Mouse (Mus musculus) midbrain, postnatal 0 days (tissue): ENCODE data around the gene Gm39566. TPM values are rescaled to one million over a fixed set of nuclear protein-coding genes. Genes with fewer than 3 reads are reported as not detected.

Experiments
- ATAC-seq: fragments of 200-750 bp; cut with Nextera tagmentation; 2 replicates; pipeline ENCODE4 v1.8.0; 2017; ENCODE audit warnings: moderate number of reproducible peaks, mild to moderate bottlenecking, moderate TSS enrichment, moderate library complexity; ENCODE audit not compliant: low FRiP score
- DNase-seq: peaks from one replicate; pipeline ENCODE4 v3.0.0-alpha.2; 2015; ENCODE audit warnings: low spot score
- H3K27ac ChIP-seq: fragments of 300-500 bp; sonication (generic); 2 replicates; pipeline ENCODE4 v1.5.1; 2014; ENCODE audit warnings: low read depth, mild to moderate bottlenecking, low read length, mixed read lengths
- H3K27me3 ChIP-seq: fragments of 300-500 bp; sonication (generic); 2 replicates; pipeline ENCODE4 v1.6.1; 2014; ENCODE audit warnings: low read length, control low read depth, mixed read lengths; ENCODE audit not compliant: insufficient read depth
- H3K36me3 ChIP-seq: fragments of 300-500 bp; sonication (generic); 2 replicates; pipeline ENCODE4 v1.6.1; 2014; ENCODE audit warnings: low read length, control low read depth, mixed read lengths; ENCODE audit not compliant: insufficient read depth
- H3K4me1 ChIP-seq: fragments of 300-500 bp; sonication (generic); 2 replicates; pipeline ENCODE4 v1.6.1; 2014; ENCODE audit warnings: mild to moderate bottlenecking, control low read depth, antibody characterized with exemption, low read length, mixed read lengths; ENCODE audit not compliant: insufficient read depth
- H3K4me2 ChIP-seq: fragments of 300-500 bp; sonication (generic); 2 replicates; pipeline ENCODE4 v1.6.1; 2014; ENCODE audit warnings: low read depth, mild to moderate bottlenecking, low read length, mixed read lengths; ENCODE audit not compliant: poor library complexity, severe bottlenecking
- H3K4me3 ChIP-seq: fragments of 300-500 bp; sonication (generic); 2 replicates; pipeline ENCODE4 v1.5.1; 2014; ENCODE audit warnings: low read depth, mild to moderate bottlenecking, low read length, moderate library complexity
- H3K9ac ChIP-seq: fragments of 300-500 bp; sonication (generic); replicated peaks from 2 replicates; pipeline ENCODE4 v1.6.1; 2014; ENCODE audit warnings: mild to moderate bottlenecking, low read length, moderate library complexity, mixed read lengths; ENCODE audit not compliant: poor library complexity, severe bottlenecking
- H3K9me3 ChIP-seq: fragments of 300-500 bp; sonication (generic); 2 replicates; pipeline ENCODE4 v1.6.1; 2016; ENCODE audit warnings: low read length, control low read depth
- CTCF ChIP-seq: IDR thresholded peaks from 2 replicates; pipeline ENCODE4 v1.5.1; 2016; ENCODE audit warnings: antibody characterized with exemption, mild to moderate bottlenecking
- WGBS: fragments of 180-500 bp; shearing (Covaris S2); extraction: QIAGEN DNeasy Blood & Tissue Kit; methylation state at CpG from one replicate; pipeline ENCODE4 v1.1.7; 2014; 5-methylcytosine and 5-hydroxymethylcytosine counted together
- polyA plus RNA-seq: library from polyadenylated mRNA; unstranded; fragments of >200 nt; fragmentation: Nextera tagmentation; extraction: Ambion mirVana; gene quantifications from 2 replicates; pipeline ENCODE4 v1.2.1, GENCODE M21; 2015
- total RNA-seq: library from RNA; depleted of rRNA; stranded (reverse); fragments of >200 nt; gene quantifications from 2 replicates; pipeline ENCODE4 v1.2.3, GENCODE M21; 2014

The Gm39566 gene
- total and polyA plus RNA-seq, 2 experiments from 2014 or later: not detected

DNA sequence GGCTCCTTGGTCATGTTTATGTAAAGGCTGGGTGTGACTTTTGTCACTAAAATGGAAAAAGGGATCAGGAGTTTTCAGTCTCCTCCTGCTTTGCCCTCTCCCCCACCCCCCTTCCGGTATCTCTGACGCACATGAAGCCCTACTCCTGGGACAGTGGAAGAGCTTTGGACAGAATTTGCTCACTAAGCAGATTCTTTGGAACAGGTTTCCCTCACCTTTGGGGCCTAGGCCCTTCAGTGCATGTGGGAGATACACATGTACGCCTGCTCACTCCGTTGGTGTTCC, 47.5 kb downstream of the Gm39566 start:
- H3K27me3 ChIP-seq: no peaks in the 10 kb centered on the region
- no peak for TF ChIP-seq CTCF
- H3K9me3 ChIP-seq: no peaks in the 10 kb centered on the region
- ATAC-seq (no peak), DNase-seq (no peak)
- peak overlapping the region; percentile 71 for H3K4me2 ChIP-seq
- peaks cover 11% of the 10 kb centered on the region for H3K4me1 ChIP-seq
- H3K27ac ChIP-seq: no peak overlapping the region
- H3K4me3 ChIP-seq: peak overlapping the region; percentile 90
- H3K9ac ChIP-seq: no peak overlapping the region; the same call in 1 of the 2 replicates
- no peaks in the 10 kb centered on the region for H3K36me3 ChIP-seq
- 62% methylated on average over 4 of the region's 4 CpGs for WGBS

DNA sequence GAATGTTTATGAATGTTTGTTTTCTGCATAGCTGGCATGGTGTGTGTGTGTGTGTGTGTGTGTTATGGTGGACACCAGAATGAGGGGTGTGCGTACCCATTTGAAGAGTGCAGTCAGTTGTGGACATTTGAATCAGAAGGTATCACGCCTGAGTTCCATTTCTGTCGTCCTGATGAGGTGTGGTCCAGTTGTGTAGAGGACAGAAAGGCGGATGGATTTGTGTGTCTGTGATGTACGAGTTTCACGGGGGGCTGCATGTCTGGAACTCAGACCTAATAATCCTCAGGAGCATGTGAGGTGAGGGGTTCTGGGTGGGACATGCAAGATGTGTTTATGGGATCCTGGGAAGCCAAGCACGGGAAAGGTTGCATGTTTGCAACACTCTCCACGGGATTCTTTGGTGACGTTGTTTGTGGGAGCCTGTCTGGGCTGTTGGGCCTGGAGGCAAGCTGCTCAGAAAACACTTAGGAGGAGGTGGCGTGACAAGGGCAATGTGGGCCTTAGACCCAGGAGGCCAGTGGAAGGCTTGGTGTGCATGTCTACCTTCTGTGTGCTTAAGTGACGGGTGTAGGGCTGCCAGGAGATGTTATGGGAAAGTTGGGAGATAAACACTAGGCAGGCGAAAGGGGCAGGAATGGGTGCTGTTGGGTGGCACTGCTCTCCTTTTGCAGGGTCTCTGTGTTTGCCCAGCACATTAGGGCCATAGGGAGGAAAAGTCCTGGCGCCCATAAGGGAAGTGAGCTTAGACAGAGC, 48.0 kb downstream of the Gm39566 start:
- WGBS: 60% methylated on average over 13 of the region's 13 CpGs
- ATAC-seq (no peak), DNase-seq (no peak)
- Histone ChIP-seq H3K27me3 (no peaks in the 10 kb centered on the region), H3K4me3 (peak overlapping the region; percentile 90), H3K9me3 (no peaks in the 10 kb centered on the region), H3K4me2 (peak overlapping the region; percentile 71), H3K27ac (peak overlapping the region; percentile 90), H3K36me3 (no peaks in the 10 kb centered on the region), H3K4me1 (peaks cover 11% of the 10 kb centered on the region), H3K9ac (peak overlapping the region; percentile 100)
- no peak for TF ChIP-seq CTCF

DNA sequence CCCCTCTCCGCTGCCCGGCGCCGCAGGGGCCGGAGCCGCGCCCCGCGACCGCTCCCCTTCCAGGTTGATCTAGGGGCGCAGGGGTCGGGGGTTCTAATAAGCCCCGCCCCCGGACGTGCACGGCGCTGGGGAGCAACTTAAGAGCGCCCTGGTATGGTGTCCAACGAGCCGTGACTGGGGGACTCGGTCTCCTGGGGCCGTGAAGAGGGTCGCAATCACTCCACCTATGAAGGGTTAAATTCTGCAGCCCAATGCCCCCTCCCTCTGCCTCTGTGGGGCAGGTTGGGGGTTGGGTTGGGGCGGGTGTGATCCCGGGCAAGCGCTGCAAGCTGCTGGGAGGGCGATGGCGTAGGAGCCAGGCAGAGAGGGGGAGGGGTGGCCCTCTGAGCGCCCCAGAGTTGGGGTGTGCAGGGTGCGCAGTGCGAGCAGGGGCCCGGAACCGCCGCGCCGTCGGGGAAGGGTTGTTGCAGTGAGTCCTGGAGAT, 48.9 kb downstream of the Gm39566 start:
- Histone ChIP-seq H3K4me1 (peaks cover 11% of the 10 kb centered on the region), H3K27me3 (no peaks in the 10 kb centered on the region), H3K4me3 (peak overlapping the region; percentile 90), H3K36me3 (no peaks in the 10 kb centered on the region), H3K27ac (peak overlapping the region; percentile 90), H3K4me2 (peak overlapping the region; percentile 71), H3K9ac (peak overlapping the region; percentile 100), H3K9me3 (no peaks in the 10 kb centered on the region)
- peak; percentile 72 for DNase-seq
- no peak for TF ChIP-seq CTCF
- under 1% methylated on average over 34 of the region's 37 CpGs for WGBS
- ATAC-seq: peak; percentile 77

DNA sequence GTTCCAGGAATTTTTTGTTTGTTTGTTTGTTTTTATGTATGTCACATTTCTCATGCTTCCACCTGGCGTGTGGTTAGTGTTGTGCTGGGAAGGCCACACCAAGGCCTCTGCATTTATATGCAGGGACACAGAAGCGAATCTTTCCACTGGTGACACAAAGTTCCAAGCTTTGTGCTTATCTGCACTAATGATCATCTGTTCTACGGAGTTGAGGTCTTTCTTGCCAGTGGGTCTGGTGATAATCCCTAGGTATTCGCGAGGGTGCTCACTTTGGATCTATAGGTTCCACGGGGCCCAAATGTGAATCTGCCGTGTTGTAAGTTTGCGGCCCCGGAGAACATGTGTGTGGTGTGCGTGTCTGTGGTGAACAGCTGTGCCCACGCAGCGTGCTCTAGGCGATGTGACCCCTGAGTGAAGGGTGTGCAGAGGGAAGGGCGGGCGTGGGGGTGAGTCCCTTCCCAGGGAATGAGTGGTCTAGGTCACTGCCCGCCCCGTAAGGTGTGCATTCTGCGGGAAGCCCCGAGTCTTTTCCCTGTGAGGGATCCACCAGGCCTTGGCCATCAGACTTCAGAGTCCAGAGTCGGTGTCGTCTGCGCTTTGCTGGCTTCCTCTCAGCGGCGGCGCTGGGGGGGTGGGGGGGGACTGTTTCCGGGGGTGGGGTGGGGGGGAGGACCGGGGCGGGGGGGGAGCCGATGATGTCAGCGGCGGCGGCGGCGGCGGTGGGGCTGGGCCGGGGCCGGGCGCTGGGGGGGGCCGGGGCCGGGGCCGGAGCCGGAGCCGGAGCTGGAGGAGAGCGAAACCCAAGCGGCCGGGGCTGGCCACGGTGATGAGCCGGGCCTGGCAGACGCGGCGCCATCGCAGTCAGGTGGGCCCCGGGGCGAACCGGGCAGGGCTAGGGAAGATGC, 49.6 kb downstream of the Gm39566 start, which contains the start of gene Zbtb4:
Gene Zbtb4 (plus strand): TSS at position 692 of the 905 bp plus-strand sequence.
- DNase-seq: peak; percentile 35
- no peak for TF ChIP-seq CTCF
- Histone ChIP-seq H3K27ac (peak within 1 kb of the TSS; percentile 90), H3K4me3 (peak within 1 kb of the TSS; percentile 90), H3K9ac (peak within 1 kb of the TSS; percentile 100), H3K9me3 (no peaks in the 10 kb centered on the region), H3K4me2 (peak within 1 kb of the TSS; percentile 71), H3K27me3 (no peaks in the 10 kb centered on the region), H3K4me1 (peaks cover 13% of the 10 kb centered on the region), H3K36me3 (no peaks in the 10 kb centered on the region)
- 18% methylated on average over 34 of the region's 55 CpGs for WGBS
- peak; percentile 64 for ATAC-seq

DNA sequence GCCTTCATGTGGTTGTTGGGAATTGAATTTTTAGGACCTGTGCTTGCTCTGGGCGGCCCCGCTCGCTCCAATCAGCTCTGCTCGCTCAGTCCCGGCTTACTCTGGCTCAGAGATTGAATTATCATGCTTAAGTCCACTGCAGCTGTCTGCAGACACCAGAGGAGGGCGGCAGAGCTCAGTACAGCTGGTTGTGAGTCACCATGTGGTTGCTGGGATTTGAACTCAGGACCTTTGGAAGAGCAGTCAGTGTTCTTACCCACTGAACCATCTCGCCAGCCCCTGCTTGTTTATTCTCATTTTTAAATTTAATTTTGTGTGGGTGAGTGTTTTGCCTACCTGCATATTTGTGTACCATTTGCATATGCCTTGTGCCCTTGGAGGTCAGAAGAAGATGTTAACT, 51.5 kb downstream of the Gm39566 start:
- H3K36me3 ChIP-seq: no peaks in the 10 kb centered on the region
- ATAC-seq (no peak), DNase-seq (no peak)
- H3K4me3 ChIP-seq: no peak overlapping the region
- 72% methylated on average over 7 of the region's 7 CpGs for WGBS
- no peak overlapping the region for H3K27ac ChIP-seq
- H3K4me2 ChIP-seq: no peak overlapping the region
- no peaks in the 10 kb centered on the region for H3K27me3 ChIP-seq
- TF ChIP-seq CTCF: peak; percentile 36
- H3K4me1 ChIP-seq: peaks cover 20% of the 10 kb centered on the region
- no peak overlapping the region for H3K9ac ChIP-seq
- H3K9me3 ChIP-seq: no peaks in the 10 kb centered on the region
